Mouse (Mus musculus) layer of hippocampus, adult 9-11 months (tissue): ENCODE measurements around the gene Zfy1.
"Not testable (repeated sequence)": the region's sequence is repeated elsewhere in the genome, so short reads cannot be mapped to it uniquely, and the experiment has no call there.

Experiments used
- DNase-seq: peaks from one replicate; pipeline ENCODE4 v3.0.0; 2022

Gene Zfy1

DNA sequence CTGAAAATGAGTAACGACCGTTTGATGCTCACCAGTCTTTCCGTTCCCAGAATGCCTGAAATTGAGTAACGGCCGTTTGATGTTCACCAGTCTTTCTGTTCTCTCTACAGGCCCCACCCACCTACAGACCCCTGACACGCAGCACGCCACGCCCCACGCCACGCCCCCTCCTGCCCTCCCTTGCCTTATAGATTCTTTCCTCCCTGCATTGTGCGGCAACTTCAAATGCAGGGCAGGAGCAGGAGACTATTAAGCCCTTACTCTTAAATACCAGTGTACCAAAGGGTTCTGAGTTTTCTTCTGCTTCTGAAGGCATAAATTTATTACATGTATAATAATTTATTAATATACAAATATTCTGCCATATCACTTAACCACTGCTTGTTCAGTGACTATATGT lies at the start of gene Zfy1:
Zfy1 (minus strand) TSS at position 101 of the 400 bp plus-strand sequence.
- DNase-seq: not testable (repeated sequence)

DNA sequence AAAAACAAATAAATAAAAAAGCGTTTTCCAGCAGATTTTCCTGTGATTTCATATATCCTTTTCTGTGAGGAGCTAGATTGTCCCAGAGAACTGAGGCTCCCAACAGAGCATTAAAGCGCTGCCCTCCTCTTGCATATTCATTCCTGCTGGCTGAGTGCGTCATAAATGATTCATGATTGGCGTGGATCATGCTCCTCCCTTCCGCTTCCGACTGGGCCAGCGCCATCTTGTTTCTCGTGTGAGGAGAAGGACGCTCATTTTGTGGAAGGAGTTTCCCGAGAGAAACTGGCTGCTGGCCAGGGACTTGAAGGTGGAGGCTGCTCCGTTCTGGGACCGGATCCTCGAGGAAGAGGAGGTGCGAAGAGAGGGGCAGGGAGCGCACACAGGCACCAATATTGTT lies 21.2 kb upstream of the Zfy1 start, which contains the start of gene Uba1y:
Uba1y (plus strand) TSS at position 254 of the 400 bp plus-strand sequence.
- DNase-seq: no peak

DNA sequence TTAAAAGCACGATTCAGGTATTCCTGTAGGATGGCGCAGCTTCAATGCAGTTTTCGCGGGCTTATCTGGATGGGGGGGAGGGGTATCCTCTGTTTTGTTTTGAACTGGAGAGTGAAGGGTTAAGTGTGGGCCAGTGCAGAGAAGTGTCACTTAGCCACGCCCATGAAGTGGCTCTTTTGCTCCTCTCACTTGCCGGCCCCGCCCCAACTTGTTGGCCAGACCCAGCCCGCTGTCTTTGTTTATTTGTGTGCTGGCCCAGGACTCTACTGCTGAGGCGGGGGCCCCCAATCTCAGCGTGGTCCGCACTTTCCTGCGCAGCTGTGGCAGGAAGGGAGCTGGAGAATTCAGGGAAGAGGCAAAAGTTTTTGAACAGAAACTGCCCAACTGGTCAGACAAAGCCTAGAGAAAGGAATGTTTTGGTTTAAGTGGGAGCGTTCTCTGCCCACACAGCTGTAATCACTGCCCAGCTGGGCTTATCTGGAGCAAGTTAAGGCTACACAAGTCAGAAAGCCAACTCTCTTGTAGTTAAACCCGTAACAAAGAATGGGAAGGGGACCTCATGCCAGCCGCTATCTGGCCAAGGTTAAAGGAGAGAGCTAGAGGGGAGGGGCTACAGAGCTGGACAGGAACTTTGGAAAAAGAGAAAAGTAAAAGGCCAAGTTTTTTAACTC lies 11.9 kb upstream of the Zfy1 start:
- DNase-seq: peak; percentile 1
